In genomic region chr14:80901759-80902163, GRCm38 (mm10) we compare ENCODE assay signal across 8 mouse cellular contexts.
DNase-seq lines count a peak whose midpoint lies in the region; ATAC-seq lines count a peak whose summit lies in the region.
"Had no signal": no experiment of that assay in that cellular context is flagged by ENCODE, and none has a peak within 500 bp of the region (broad histone marks: within the 10 kb centered on the region; RNA-seq: fewer than 3 reads in every experiment).

No protein-coding gene starts in this region.

- no peak overlapping the region for H3K27ac ChIP-seq in neural tube, embryonic 14.5 days (ENCODE audit: low read depth, low read length)

- H3K4me3 ChIP-seq in neural tube, embryonic 14.5 days (ENCODE audit: low read depth, low read length), result no peak overlapping the region

- 78% methylated on average over 9 of the region's 9 CpGs for WGBS in neural tube, embryonic 14.5 days

- ATAC-seq in neural tube, embryonic 14.5 days (ENCODE audit: low read depth), result peak; percentile 49; the same call in 1 of the 2 replicates
- ATAC-seq in megakaryocyte-erythroid progenitor cell, adult 5-6 weeks (replicated peaks; ENCODE audit: low FRiP score, low TSS enrichment, poor library complexity, severe bottlenecking), result no peak

- no peaks in the 10 kb centered on the region for H3K9me3 ChIP-seq in neural tube, embryonic 14.5 days (ENCODE audit: control insufficient read depth, low read length)

- no peaks in the 10 kb centered on the region for H3K27me3 ChIP-seq in neural tube, embryonic 14.5 days (ENCODE audit: control insufficient read depth, insufficient read depth, low read length)

- DNase-seq in layer of hippocampus, adult 18-20 months (ENCODE audit: low spot score in 2 of 2), result peak; percentile 10 to 29
- DNase-seq in layer of hippocampus, adult 9-10 months (ENCODE audit: low spot score), result no peak
- peak; percentile 12 to 21 for DNase-seq in frontal cortex, postnatal 36 days (ENCODE audit: low spot score in 2 of 2)
- peak; percentile 2 to 3 for DNase-seq in layer of hippocampus, adult 8-10 months (ENCODE audit: low spot score in 2 of 2)
- no peak for DNase-seq in testis, postnatal 10 days (ENCODE audit: low spot score)
- DNase-seq: kidney, adult 11 months had no signal

- H3K4me2 ChIP-seq in neural tube, embryonic 14.5 days (ENCODE audit: low read depth, low read length), result no peak overlapping the region

- no peak overlapping the region for H3K9ac ChIP-seq in neural tube, embryonic 14.5 days (replicated peaks; ENCODE audit: low read depth, low read length)

- H3K4me1 ChIP-seq in neural tube, embryonic 14.5 days (ENCODE audit: control insufficient read depth, insufficient read depth, low read length), result no peaks in the 10 kb centered on the region

- no peaks in the 10 kb centered on the region for H3K36me3 ChIP-seq in neural tube, embryonic 14.5 days (ENCODE audit: control insufficient read depth, insufficient read depth, low read length)

Comparison
In these comparisons a context has a peak if more than half of its experiments do, and no peak if none do; other contexts are left out.
1. DNase-seq: peak in layer of hippocampus, adult 18-20 months (2 of 2), frontal cortex, postnatal 36 days (2 of 2) and layer of hippocampus, adult 8-10 months (2 of 2); none in layer of hippocampus, adult 9-10 months (single experiment) and testis, postnatal 10 days (single experiment).